Mouse (Mus musculus): Measurements from ENCODE around the gene Ly6g5c. TPM values are rescaled to one million over a fixed set of nuclear protein-coding genes. Genes with fewer than 3 reads are reported as not detected.
"Not testable (repeated sequence)": the region's sequence is repeated elsewhere in the genome, so short reads cannot be mapped to it uniquely, and the experiment has no call there.

Ly6g5c gene
- polyA plus RNA-seq, 1 experiment from 2014 or later, result not detected

- not testable (repeated sequence) for H3K9ac ChIP-seq (replicated peaks; ENCODE audit: low read length); H3K4me1 ChIP-seq (ENCODE audit: control insufficient read depth, insufficient read depth, low read length); DNase-seq (ENCODE audit: low spot score); H3K4me3 ChIP-seq (ENCODE audit: low read depth, low read length); H3K9me3 ChIP-seq (replicated peaks; ENCODE audit: control insufficient read depth, low read length); H3K27me3 ChIP-seq (ENCODE audit: control insufficient read depth, insufficient read depth, low read length); ATAC-seq (replicated peaks; ENCODE audit: insufficient number of reproducible peaks, low FRiP score, low TSS enrichment, low read depth); H3K36me3 ChIP-seq (replicated peaks; ENCODE audit: control insufficient read depth, insufficient read depth, low read depth, low read length); H3K4me2 ChIP-seq (ENCODE audit: low read depth, low read length); H3K27ac ChIP-seq (replicated peaks; ENCODE audit: low read depth, low read length)
- 89% methylated on average over 12 of the region's 12 CpGs for whole genome bisulfite sequencing
Measured at GRCm38 (mm10) chr17:35124261-35124896, 16.3 kb downstream of the Ly6g5c start.

- WGBS, result 88% methylated on average over 1 of the region's 1 CpGs
- Histone ChIP-seq H3K4me1 (ENCODE audit: control insufficient read depth, insufficient read depth, low read length) (peaks cover 7% of the 10 kb centered on the region; the same call in 1 of the 2 replicates), H3K4me3 (ENCODE audit: low read depth, low read length) (no peak overlapping the region), H3K27ac (replicated peaks; ENCODE audit: low read depth, low read length) (no peak overlapping the region), H3K36me3 (replicated peaks; ENCODE audit: control insufficient read depth, insufficient read depth, low read depth, low read length) (peaks cover 4% of the 10 kb centered on the region; the same call in 1 of the 2 replicates), H3K27me3 (ENCODE audit: control insufficient read depth, insufficient read depth, low read length) (no peaks in the 10 kb centered on the region), H3K9ac (replicated peaks; ENCODE audit: low read length) (no peak overlapping the region), H3K9me3 (replicated peaks; ENCODE audit: control insufficient read depth, low read length) (no peaks in the 10 kb centered on the region), H3K4me2 (ENCODE audit: low read depth, low read length) (no peak overlapping the region)
- DNase-seq (ENCODE audit: low spot score) (no peak), ATAC-seq (replicated peaks; ENCODE audit: insufficient number of reproducible peaks, low FRiP score, low TSS enrichment, low read depth) (no peak)
Measured at GRCm38 (mm10) chr17:35125081-35125480, 17.0 kb downstream of the Ly6g5c start.

- H3K4me3 ChIP-seq (ENCODE audit: low read depth, low read length), result peak overlapping the region; percentile 50
- peak overlapping the region; percentile 77 for H3K9ac ChIP-seq (replicated peaks; ENCODE audit: low read length)
- H3K27me3 ChIP-seq (ENCODE audit: control insufficient read depth, insufficient read depth, low read length), result no peaks in the 10 kb centered on the region
- H3K4me2 ChIP-seq (ENCODE audit: low read depth, low read length), result peak overlapping the region; percentile 64
- ATAC-seq (replicated peaks; ENCODE audit: insufficient number of reproducible peaks, low FRiP score, low TSS enrichment, low read depth), result no peak
- H3K9me3 ChIP-seq (replicated peaks; ENCODE audit: control insufficient read depth, low read length), result no peaks in the 10 kb centered on the region
- DNase-seq (ENCODE audit: low spot score), result no peak
- 25% methylated on average over 6 of the region's 6 CpGs for WGBS
- no peak overlapping the region for H3K27ac ChIP-seq (replicated peaks; ENCODE audit: low read depth, low read length)
- peaks cover 5% of the 10 kb centered on the region; the same call in 1 of the 2 replicates for H3K4me1 ChIP-seq (ENCODE audit: control insufficient read depth, insufficient read depth, low read length)
- H3K36me3 ChIP-seq (replicated peaks; ENCODE audit: control insufficient read depth, insufficient read depth, low read depth, low read length), result peaks cover 4% of the 10 kb centered on the region; the same call in 1 of the 2 replicates
Measured at GRCm38 (mm10) chr17:35125578-35125977, 17.5 kb downstream of the Ly6g5c start.

- H3K9ac ChIP-seq (replicated peaks; ENCODE audit: low read length), result peak within 1 kb of the TSS; percentile 77
- peak within 1 kb of the TSS; percentile 50 for H3K4me3 ChIP-seq (ENCODE audit: low read depth, low read length)
- H3K4me1 ChIP-seq (ENCODE audit: control insufficient read depth, insufficient read depth, low read length), result peaks cover 5% of the 10 kb centered on the region; the same call in 1 of the 2 replicates
- ATAC-seq (replicated peaks; ENCODE audit: insufficient number of reproducible peaks, low FRiP score, low TSS enrichment, low read depth) (peak; percentile 45), DNase-seq (ENCODE audit: low spot score) (peak; percentile 80)
- H3K27ac ChIP-seq (replicated peaks; ENCODE audit: low read depth, low read length), result 0 out of 2 replicates have a peak within 1 kb of the TSS, but pooled peaks have one; percentile 4
- peaks cover 4% of the 10 kb centered on the region; the same call in 1 of the 2 replicates for H3K36me3 ChIP-seq (replicated peaks; ENCODE audit: control insufficient read depth, insufficient read depth, low read depth, low read length)
- WGBS, result under 1% methylated on average over 31 of the region's 36 CpGs
- H3K27me3 ChIP-seq (ENCODE audit: control insufficient read depth, insufficient read depth, low read length), result no peaks in the 10 kb centered on the region
- H3K4me2 ChIP-seq (ENCODE audit: low read depth, low read length), result peak within 1 kb of the TSS; percentile 64
- no peaks in the 10 kb centered on the region for H3K9me3 ChIP-seq (replicated peaks; ENCODE audit: control insufficient read depth, low read length)
Measured at GRCm38 (mm10) chr17:35126206-35126611, 18.1 kb downstream of the Ly6g5c start, which contains the start of gene D17H6S53E. TSS of gene D17H6S53E (plus strand) at chr17:35126373.

GRCm38 (mm10) chr17:35127017-35127416 is 18.9 kb downstream of the Ly6g5c start:
- Histone ChIP-seq H3K36me3 (replicated peaks; ENCODE audit: control insufficient read depth, insufficient read depth, low read depth, low read length) (peaks cover 4% of the 10 kb centered on the region; the same call in 1 of the 2 replicates), H3K9ac (replicated peaks; ENCODE audit: low read length) (peak overlapping the region; percentile 77; the same call in 1 of the 2 replicates), H3K4me3 (ENCODE audit: low read depth, low read length) (peak overlapping the region; percentile 50), H3K4me1 (ENCODE audit: control insufficient read depth, insufficient read depth, low read length) (peaks cover 5% of the 10 kb centered on the region; the same call in 1 of the 2 replicates), H3K27ac (replicated peaks; ENCODE audit: low read depth, low read length) (no peak overlapping the region), H3K27me3 (ENCODE audit: control insufficient read depth, insufficient read depth, low read length) (no peaks in the 10 kb centered on the region), H3K4me2 (ENCODE audit: low read depth, low read length) (peak overlapping the region; percentile 64), H3K9me3 (replicated peaks; ENCODE audit: control insufficient read depth, low read length) (no peaks in the 10 kb centered on the region)
- DNase-seq (ENCODE audit: low spot score), result no peak
- 66% methylated on average over 13 of the region's 13 CpGs for WGBS
- no peak for ATAC-seq (replicated peaks; ENCODE audit: insufficient number of reproducible peaks, low FRiP score, low TSS enrichment, low read depth)

- DNase-seq (ENCODE audit: low spot score), result no peak
- H3K4me3 ChIP-seq (ENCODE audit: low read depth, low read length), result no peak overlapping the region
- no peaks in the 10 kb centered on the region for H3K9me3 ChIP-seq (replicated peaks; ENCODE audit: control insufficient read depth, low read length)
- ATAC-seq (replicated peaks; ENCODE audit: insufficient number of reproducible peaks, low FRiP score, low TSS enrichment, low read depth), result no peak
- 71% methylated on average over 11 of the region's 11 CpGs for WGBS
- no peak overlapping the region for H3K27ac ChIP-seq (replicated peaks; ENCODE audit: low read depth, low read length)
- no peak overlapping the region for H3K4me2 ChIP-seq (ENCODE audit: low read depth, low read length)
- H3K9ac ChIP-seq (replicated peaks; ENCODE audit: low read length), result no peak overlapping the region
- peaks cover 5% of the 10 kb centered on the region; the same call in 1 of the 2 replicates for H3K4me1 ChIP-seq (ENCODE audit: control insufficient read depth, insufficient read depth, low read length)
- no peaks in the 10 kb centered on the region for H3K27me3 ChIP-seq (ENCODE audit: control insufficient read depth, insufficient read depth, low read length)
- H3K36me3 ChIP-seq (replicated peaks; ENCODE audit: control insufficient read depth, insufficient read depth, low read depth, low read length), result no peaks in the 10 kb centered on the region
Measured at GRCm38 (mm10) chr17:35128996-35129395, 20.9 kb downstream of the Ly6g5c start.

- Histone ChIP-seq H3K27ac (replicated peaks; ENCODE audit: low read depth, low read length) (no peak overlapping the region), H3K9ac (replicated peaks; ENCODE audit: low read length) (no peak overlapping the region), H3K27me3 (ENCODE audit: control insufficient read depth, insufficient read depth, low read length) (no peaks in the 10 kb centered on the region), H3K9me3 (replicated peaks; ENCODE audit: control insufficient read depth, low read length) (no peaks in the 10 kb centered on the region), H3K4me2 (ENCODE audit: low read depth, low read length) (no peak overlapping the region), H3K4me3 (ENCODE audit: low read depth, low read length) (no peak overlapping the region), H3K36me3 (replicated peaks; ENCODE audit: control insufficient read depth, insufficient read depth, low read depth, low read length) (no peaks in the 10 kb centered on the region), H3K4me1 (ENCODE audit: control insufficient read depth, insufficient read depth, low read length) (peaks cover 3% of the 10 kb centered on the region; the same call in 1 of the 2 replicates)
- ATAC-seq (replicated peaks; ENCODE audit: insufficient number of reproducible peaks, low FRiP score, low TSS enrichment, low read depth) (no peak), DNase-seq (ENCODE audit: low spot score) (no peak)
- 89% methylated on average over 8 of the region's 8 CpGs for WGBS
Measured at GRCm38 (mm10) chr17:35131038-35131437, 23.0 kb downstream of the Ly6g5c start.

GRCm38 (mm10) chr17:35131500-35132173 is 23.6 kb downstream of the Ly6g5c start, which contains the start of gene Apom:
TSS of gene Apom (minus strand) at chr17:35132050.
- Histone ChIP-seq H3K4me3 (ENCODE audit: low read depth, low read length) (no peak within 1 kb of the TSS), H3K4me2 (ENCODE audit: low read depth, low read length) (no peak within 1 kb of the TSS), H3K9ac (replicated peaks; ENCODE audit: low read length) (no peak within 1 kb of the TSS), H3K27ac (replicated peaks; ENCODE audit: low read depth, low read length) (no peak within 1 kb of the TSS), H3K9me3 (replicated peaks; ENCODE audit: control insufficient read depth, low read length) (no peaks in the 10 kb centered on the region), H3K27me3 (ENCODE audit: control insufficient read depth, insufficient read depth, low read length) (no peaks in the 10 kb centered on the region), H3K36me3 (replicated peaks; ENCODE audit: control insufficient read depth, insufficient read depth, low read depth, low read length) (no peaks in the 10 kb centered on the region), H3K4me1 (ENCODE audit: control insufficient read depth, insufficient read depth, low read length) (peaks cover 3% of the 10 kb centered on the region; the same call in 1 of the 2 replicates)
- ATAC-seq (replicated peaks; ENCODE audit: insufficient number of reproducible peaks, low FRiP score, low TSS enrichment, low read depth) (no peak), DNase-seq (ENCODE audit: low spot score) (no peak)
- 74% methylated on average over 15 of the region's 15 CpGs for WGBS
